Mouse (Mus musculus) brain, adult 10 weeks (tissue): Measurements from ENCODE around the gene Smtnl1. TPM values are rescaled to one million over a fixed set of nuclear protein-coding genes. Genes with fewer than 3 reads are reported as not detected.

Experiments used
- polyA plus RNA-seq: library from polyadenylated mRNA; stranded (reverse); fragments of 350-450 nt; fragmentation: Illumina TruSeq; extraction: RNeasy Lipid Tissue Mini Kit (QIAGEN cat#74804); gene quantifications from one replicate; pipeline ENCODE4 v1.2.3, GENCODE M21; 2015; ENCODE audit warnings: low read depth, low replicate concordance

The Smtnl1 gene
- polyA plus RNA-seq = not detected

DNA sequence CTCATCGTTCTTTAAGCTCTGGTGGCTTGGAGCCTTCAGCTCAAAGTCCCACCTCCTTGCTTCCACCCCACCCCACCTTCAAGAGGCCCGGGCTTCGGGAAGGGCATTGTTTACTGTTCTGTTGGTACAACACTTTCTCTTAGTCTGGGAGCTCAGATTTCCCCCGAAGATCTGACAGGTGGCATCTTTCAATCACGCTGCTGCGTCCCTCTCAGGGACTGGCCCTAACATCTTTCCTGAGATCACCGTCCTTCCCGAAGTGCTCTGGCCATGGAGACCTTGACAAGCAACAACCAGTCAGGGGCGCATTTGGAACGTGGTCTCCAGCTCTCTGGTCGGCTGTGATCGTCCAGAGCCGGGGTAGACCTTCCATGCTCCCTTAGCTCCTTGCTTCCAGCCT lies at the start of gene Smtnl1:
Gene Smtnl1 (minus strand): TSS at position 101 of the 400 bp plus-strand sequence.

DNA sequence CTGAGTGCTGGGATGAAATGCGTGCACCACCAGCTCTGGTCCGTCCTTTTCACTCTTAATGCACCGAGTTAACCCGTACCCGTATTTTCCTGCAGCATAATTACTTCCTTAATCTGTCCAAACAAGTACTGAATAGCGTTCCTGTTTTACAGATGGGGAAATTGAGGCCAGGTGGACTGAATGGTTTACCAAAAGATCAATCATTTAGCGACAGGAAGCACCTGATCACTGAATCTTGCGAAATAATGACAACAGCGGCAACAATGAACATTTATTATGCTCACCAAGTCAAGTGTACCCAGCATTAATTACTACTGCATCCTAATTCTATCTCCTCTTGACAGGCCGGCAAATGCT lies 16.1 kb upstream of the Smtnl1 start, which contains the start of gene Slc43a1:
Gene Slc43a1 (plus strand): TSS at position 258 of the 357 bp plus-strand sequence.

DNA sequence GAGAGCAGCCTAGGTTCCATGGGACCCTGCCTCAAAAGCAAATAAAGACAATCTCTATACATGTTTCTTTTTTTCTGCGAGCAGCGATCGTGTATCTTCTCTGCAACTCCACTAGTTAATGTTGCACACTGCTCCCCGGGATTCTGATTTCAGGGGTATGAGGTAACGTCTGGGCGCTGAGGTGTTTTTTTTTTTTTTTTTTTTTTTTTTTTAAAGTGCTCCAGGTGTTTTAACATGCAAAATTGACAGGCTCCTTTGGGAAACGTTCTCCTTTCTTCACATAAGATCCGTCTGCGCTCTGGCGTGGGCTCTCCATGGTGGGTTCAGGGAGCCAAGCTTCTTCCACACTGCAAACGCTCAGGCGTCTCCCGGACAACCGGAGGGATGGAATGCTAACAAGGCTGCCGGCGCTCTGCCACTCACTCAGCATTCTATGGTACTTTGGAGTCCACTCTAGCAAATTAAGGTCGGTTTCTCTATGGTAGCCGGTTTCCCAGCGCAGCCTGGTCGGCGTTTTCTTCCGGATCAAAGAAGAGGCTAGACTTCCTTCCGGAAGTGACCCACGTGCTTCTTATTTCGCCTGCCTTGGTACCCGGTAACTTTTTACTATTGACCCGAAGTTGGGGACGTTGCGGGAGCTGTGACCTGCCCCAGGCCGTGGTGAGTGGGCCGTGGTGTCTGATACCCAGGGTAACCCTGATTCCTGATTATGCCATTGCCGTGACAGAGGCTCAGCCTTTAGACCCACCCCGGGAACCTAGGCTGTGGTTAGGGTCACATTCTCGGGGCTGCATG lies 4.2 kb upstream of the Smtnl1 start, which contains the start of gene Timm10:
Gene Timm10 (plus strand): TSS at position 510 of the 795 bp plus-strand sequence.

DNA sequence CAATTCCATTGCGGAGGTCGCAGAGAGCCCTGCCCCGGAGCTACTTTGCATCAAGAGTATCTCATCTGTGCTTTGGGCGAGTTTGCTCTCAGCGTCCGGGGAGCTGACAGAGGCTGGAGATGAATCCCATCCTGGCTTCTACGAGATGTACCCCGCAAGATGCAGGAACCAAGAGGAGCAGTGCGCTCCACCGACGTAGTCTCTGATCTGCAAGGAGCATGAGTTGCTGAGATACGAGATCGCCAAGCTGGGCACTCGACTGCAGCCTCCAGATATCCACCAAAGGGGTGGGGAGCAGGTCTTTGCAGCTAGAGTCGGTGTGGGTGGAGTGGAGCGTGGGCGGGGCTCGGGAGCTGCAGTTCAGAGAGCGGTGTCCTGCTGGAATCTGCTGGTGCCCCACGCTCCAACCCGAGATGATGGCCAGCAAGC lies 23.9 kb downstream of the Smtnl1 start, which contains the start of gene Ube2l6:
Gene Ube2l6 (plus strand): TSS at position 336 of the 429 bp plus-strand sequence.

DNA sequence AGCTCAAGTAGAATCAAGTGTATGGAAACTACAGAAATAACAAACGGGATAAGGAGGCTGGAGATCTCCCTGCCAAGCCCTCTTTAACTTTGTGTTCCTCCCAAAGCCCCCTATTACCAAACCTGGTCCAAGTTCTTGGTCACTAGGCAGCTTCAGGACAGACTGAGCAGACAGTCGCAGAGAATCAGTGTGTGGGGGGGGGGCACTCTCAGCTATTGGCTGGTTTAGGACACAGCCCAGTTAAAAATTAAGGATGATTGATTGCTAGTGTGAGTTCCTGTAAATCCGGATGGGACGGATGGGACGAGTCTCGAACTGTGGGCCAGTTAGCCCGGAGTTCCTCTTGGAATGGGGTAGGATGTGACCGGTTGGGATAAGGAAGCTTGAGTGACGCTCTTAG lies 47.2 kb downstream of the Smtnl1 start, which contains the start of gene Serping1:
Gene Serping1 (minus strand): TSS at position 204 of the 400 bp plus-strand sequence.

Other genes starting within 250 kb of the Smtnl1 start
- 42.0 TPM for gene Ctnnd1, start 171.9 kb downstream of the Smtnl1 start, polyA plus RNA-seq
- gene Btbd18, start 163.6 kb downstream of the Smtnl1 start, polyA plus RNA-seq = not detected
- gene Selenoh, start 151.9 kb downstream of the Smtnl1 start, polyA plus RNA-seq = 53.2 TPM
- gene Gm28635, start 144.6 kb downstream of the Smtnl1 start, polyA plus RNA-seq = not detected
- gene Med19, start 144.2 kb downstream of the Smtnl1 start, polyA plus RNA-seq = 42.9 TPM
- 415 TPM for gene Tmx2, start 143.5 kb downstream of the Smtnl1 start, polyA plus RNA-seq
- gene Zdhhc5, start 107.5 kb downstream of the Smtnl1 start, polyA plus RNA-seq = 32.1 TPM
- gene Clp1, start 95.3 kb downstream of the Smtnl1 start, polyA plus RNA-seq = 10.1 TPM
- gene Ypel4, start 88.6 kb downstream of the Smtnl1 start, polyA plus RNA-seq = 87.0 TPM
- 0.74 TPM for gene Gm19426, start 79.0 kb downstream of the Smtnl1 start, polyA plus RNA-seq
- 9.7 TPM for gene Serping1, start 47.2 kb downstream of the Smtnl1 start, polyA plus RNA-seq
- gene Ube2l6, start 23.8 kb downstream of the Smtnl1 start, polyA plus RNA-seq = 10.6 TPM
- gene Timm10, start 4.3 kb upstream of the Smtnl1 start, polyA plus RNA-seq = 96.8 TPM
- not detected for gene Slc43a1, start 16.2 kb upstream of the Smtnl1 start, polyA plus RNA-seq
- gene Rtn4rl2, start 64.1 kb upstream of the Smtnl1 start, polyA plus RNA-seq = 36.4 TPM
- 1.1 TPM for gene Slc43a3, start 113.9 kb upstream of the Smtnl1 start, polyA plus RNA-seq
- not detected for gene Prg2, start 157.8 kb upstream of the Smtnl1 start, polyA plus RNA-seq
- gene Prg3, start 165.6 kb upstream of the Smtnl1 start, polyA plus RNA-seq = not detected
- 93.8 TPM for gene Ssrp1, start 214.6 kb upstream of the Smtnl1 start, polyA plus RNA-seq
- gene P2rx3, start 214.8 kb upstream of the Smtnl1 start, polyA plus RNA-seq = 2.0 TPM
- gene Tnks1bp1, start 225.4 kb upstream of the Smtnl1 start, polyA plus RNA-seq = 39.5 TPM